Mouse (Mus musculus) ES-Bruce4 (cell line): ENCODE measurements at regions not wholly inside any gene's neighbourhood (a gene's known extent, or its start where the extent isn't known, plus 50 kb on each side); places are given as distances from the start of the nearest gene placed in this dataset.

Experiments used
- CTCF ChIP-seq: IDR thresholded peaks from one replicate; pipeline ENCODE4 v1.8.1; 2011; ENCODE audit warnings: low read depth, low read length
- EP300 ChIP-seq: IDR thresholded peaks from 2 replicates; pipeline ENCODE4 v1.6.1; 2011; ENCODE audit warnings: low read depth, low read length; ENCODE audit not compliant: insufficient read depth
- POLR2A ChIP-seq: IDR thresholded peaks from one replicate; pipeline ENCODE4 v1.8.1; 2011; ENCODE audit warnings: low read length; ENCODE audit not compliant: insufficient read depth

DNA sequence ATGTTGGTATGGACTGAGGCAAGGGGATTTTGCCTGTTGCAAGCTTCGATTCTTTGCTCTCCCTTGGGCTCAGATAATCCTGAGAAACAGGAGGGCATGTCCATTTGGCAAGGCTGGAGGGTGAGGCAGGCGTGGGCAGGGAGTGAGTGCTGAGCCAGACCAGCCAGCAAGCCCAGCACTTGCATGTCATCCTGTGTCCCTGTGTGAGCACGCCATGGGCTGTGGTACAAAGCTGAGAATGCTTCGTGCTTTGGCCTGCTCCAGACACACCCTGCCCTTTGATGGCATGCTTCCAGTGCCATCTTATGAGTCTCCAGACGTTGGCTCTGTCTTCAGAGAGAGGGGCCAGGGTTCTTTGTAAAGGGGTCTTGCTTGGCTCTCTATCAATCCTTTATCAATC lies 557.1 kb downstream of the Vrk1 start:
- TF ChIP-seq POLR2A (no peak), CTCF (no peak), EP300 (no peak)
